Mouse (Mus musculus) liver, embryonic 12.5 days (tissue): ENCODE data around the gene Ruvbl2. TPM values are rescaled to one million over a fixed set of nuclear protein-coding genes. Genes with fewer than 3 reads are reported as not detected.

ENCODE experiments used
- ATAC-seq: fragments of 200-750 bp; cut with Nextera tagmentation; 2 replicates; pipeline ENCODE4 v1.8.0; 2017; ENCODE audit warnings: moderate number of reproducible peaks, mild to moderate bottlenecking, moderate library complexity
- H3K27ac ChIP-seq: fragments of 300-500 bp; sonication (generic); 2 replicates; pipeline ENCODE4 v1.5.1; 2016; ENCODE audit warnings: mild to moderate bottlenecking
- H3K27me3 ChIP-seq: fragments of 300-500 bp; sonication (generic); replicated peaks from 2 replicates; pipeline ENCODE4 v1.6.1; 2016; ENCODE audit warnings: mild to moderate bottlenecking, moderate library complexity
- H3K36me3 ChIP-seq: fragments of 300-500 bp; sonication (generic); 2 replicates; pipeline ENCODE4 v1.6.1; 2016; ENCODE audit warnings: mild to moderate bottlenecking, moderate library complexity
- H3K4me1 ChIP-seq: fragments of 300-500 bp; sonication (generic); 2 replicates; pipeline ENCODE4 v1.6.1; 2016
- H3K4me2 ChIP-seq: fragments of 300-500 bp; sonication (generic); 2 replicates; pipeline ENCODE4 v1.6.1; 2016; ENCODE audit warnings: mild to moderate bottlenecking, moderate library complexity
- H3K4me3 ChIP-seq: fragments of 300-500 bp; sonication (generic); 2 replicates; pipeline ENCODE4 v1.5.1; 2016; ENCODE audit warnings: mild to moderate bottlenecking, moderate library complexity
- H3K9ac ChIP-seq: fragments of 300-500 bp; sonication (generic); 2 replicates; pipeline ENCODE4 v1.6.1; 2016; ENCODE audit warnings: mild to moderate bottlenecking, moderate library complexity
- H3K9me3 ChIP-seq: fragments of 300-500 bp; sonication (generic); replicated peaks from 2 replicates; pipeline ENCODE4 v1.6.1; 2016; ENCODE audit warnings: mild to moderate bottlenecking, moderate library complexity
- WGBS: fragments of 180-500 bp; shearing (Covaris S2); methylation state at CpG from one replicate; pipeline ENCODE4 v1.1.7; 2016; ENCODE audit not compliant: insufficient replicate concordance; 5-methylcytosine and 5-hydroxymethylcytosine counted together
- microRNA-seq: library from miRNA; unstranded; fragments of <30 nt; microRNA quantifications from one replicate; pipeline ENCODE4, GENCODE M21; 2017
- polyA plus RNA-seq: library from polyadenylated mRNA; unstranded; fragments of >200 nt; fragmentation: Nextera tagmentation; extraction: Ambion mirVana; gene quantifications from 2 replicates; pipeline ENCODE4 v1.2.1, GENCODE M21; 2016

Gene Ruvbl2
- polyA plus RNA-seq, 1 experiment from 2014 or later: 141 TPM

DNA sequence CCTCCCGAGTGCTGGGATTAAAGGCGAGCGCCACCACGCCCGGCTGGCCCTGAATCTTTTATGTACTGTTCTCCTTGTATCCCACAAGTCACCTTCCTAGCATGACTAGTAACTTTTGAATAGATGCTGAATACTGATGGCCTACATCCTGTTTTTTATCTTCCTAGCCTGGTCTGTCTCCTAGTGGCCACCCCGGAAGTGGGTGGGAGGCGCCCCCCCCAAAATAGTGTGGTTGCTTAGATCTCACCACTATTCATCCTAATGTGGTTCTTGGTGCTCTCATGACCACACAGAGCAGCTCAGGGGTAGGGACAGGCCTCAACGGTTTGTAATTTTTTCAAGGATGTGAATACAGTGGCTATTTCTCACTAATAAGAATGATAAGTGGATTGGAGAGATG lies 63.3 kb downstream of the Ruvbl2 start:
- H3K4me2 ChIP-seq: no peak overlapping the region
- H3K36me3 ChIP-seq: peaks cover 78% of the 10 kb centered on the region
- H3K4me1 ChIP-seq: peaks cover 20% of the 10 kb centered on the region
- H3K27ac ChIP-seq: no peak overlapping the region
- no peaks in the 10 kb centered on the region for H3K9me3 ChIP-seq
- H3K27me3 ChIP-seq: peaks cover 10% of the 10 kb centered on the region
- WGBS: 75% methylated on average over 8 of the region's 8 CpGs
- no peak overlapping the region for H3K9ac ChIP-seq
- no peak for ATAC-seq
- H3K4me3 ChIP-seq: no peak overlapping the region

DNA sequence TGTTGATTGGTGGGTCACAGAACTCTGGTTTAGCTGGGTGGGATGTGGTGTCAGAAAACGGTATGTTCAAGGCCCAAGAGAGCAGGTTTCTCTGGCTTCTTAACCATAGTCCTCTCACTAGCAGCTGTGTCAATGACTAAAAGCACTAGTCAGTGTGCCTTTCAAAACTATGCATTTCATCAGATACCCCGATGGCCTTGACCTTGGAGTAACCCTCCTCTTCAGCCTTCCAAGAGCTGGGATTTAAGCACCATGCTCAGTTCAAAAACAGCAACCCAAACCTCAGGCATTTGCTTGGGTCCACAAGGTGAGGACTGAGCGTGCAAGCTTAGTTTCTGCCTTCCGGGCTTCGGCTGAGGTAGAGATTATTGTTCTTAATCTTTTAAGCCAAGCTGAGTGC lies 65.5 kb downstream of the Ruvbl2 start:
- Histone ChIP-seq H3K36me3 (peaks cover 56% of the 10 kb centered on the region), H3K4me2 (no peak overlapping the region), H3K27ac (no peak overlapping the region), H3K9ac (no peak overlapping the region), H3K9me3 (no peaks in the 10 kb centered on the region), H3K4me3 (no peak overlapping the region), H3K27me3 (peaks cover 31% of the 10 kb centered on the region), H3K4me1 (peaks cover 42% of the 10 kb centered on the region)
- 78% methylated on average over 5 of the region's 5 CpGs for WGBS
- no peak for ATAC-seq

Small RNA genes lying within 50 kb of the gene (microRNA-seq; reads per million reads assigned to microRNA genes)
- gene Gm22133: 1.1 reads per million

Other genes with a start within 250 kb of the Ruvbl2 start
- gene Ccdc155, start 233.2 kb downstream of the Ruvbl2 start, polyA plus RNA-seq: 0.07 and 0.13 TPM in 2 replicates
- 1.9 and 3.0 TPM in 2 replicates for gene Dkkl1, start 225.9 kb downstream of the Ruvbl2 start, polyA plus RNA-seq
- 23.6 and 28.2 TPM in 2 replicates for gene Tead2, start 222.3 kb downstream of the Ruvbl2 start, polyA plus RNA-seq
- 14.0 and 14.6 TPM in 2 replicates for gene Cd37, start 199.0 kb downstream of the Ruvbl2 start, polyA plus RNA-seq
- gene Slc6a16, start 197.0 kb downstream of the Ruvbl2 start, polyA plus RNA-seq: not detected in 2 replicates
- gene Slc6a21, start 160.6 kb downstream of the Ruvbl2 start, polyA plus RNA-seq: not detected in 2 replicates
- 1.2 and 2.2 TPM in 2 replicates for gene Trpm4, start 104.3 kb downstream of the Ruvbl2 start, polyA plus RNA-seq
- 0.08 and 0.23 TPM in 2 replicates for gene Hrc, start 102.8 kb downstream of the Ruvbl2 start, polyA plus RNA-seq
- 0.37 and 0.45 TPM in 2 replicates for gene Ppfia3, start 71.1 kb downstream of the Ruvbl2 start, polyA plus RNA-seq
- gene Lin7b, start 67.5 kb downstream of the Ruvbl2 start, polyA plus RNA-seq: 0.38 TPM in 1 of 2 replicates, not detected in the other
- 170 and 179 TPM in 2 replicates for gene Snrnp70, start 42.4 kb downstream of the Ruvbl2 start, polyA plus RNA-seq
- gene Kcna7, start 32.4 kb downstream of the Ruvbl2 start, polyA plus RNA-seq: 0.05 and 0.10 TPM in 2 replicates
- gene Ntf5, start 24.4 kb downstream of the Ruvbl2 start, polyA plus RNA-seq: 0.81 and 0.87 TPM in 2 replicates
- gene Lhb, start 17.3 kb downstream of the Ruvbl2 start, polyA plus RNA-seq: not detected in 2 replicates
- 8.6 and 10.2 TPM in 2 replicates for gene Gys1, start 3.3 kb downstream of the Ruvbl2 start, polyA plus RNA-seq
- gene Ftl1, start 21.8 kb upstream of the Ruvbl2 start, polyA plus RNA-seq: 7,751 and 8,218 TPM in 2 replicates
- 147 and 155 TPM in 2 replicates for gene Bax, start 28.8 kb upstream of the Ruvbl2 start, polyA plus RNA-seq
- 1.9 and 2.0 TPM in 2 replicates for gene Tulp2, start 43.8 kb upstream of the Ruvbl2 start, polyA plus RNA-seq
- not detected in 2 replicates for gene Gm45808, start 48.7 kb upstream of the Ruvbl2 start, polyA plus RNA-seq
- 2.8 and 3.1 TPM in 2 replicates for gene Dhdh, start 50.7 kb upstream of the Ruvbl2 start, polyA plus RNA-seq
- gene Nucb1, start 72.3 kb upstream of the Ruvbl2 start, polyA plus RNA-seq: 140 and 146 TPM in 2 replicates
- 157 and 165 TPM in 2 replicates for gene Ppp1r15a, start 88.2 kb upstream of the Ruvbl2 start, polyA plus RNA-seq
- gene Plekha4, start 88.2 kb upstream of the Ruvbl2 start, polyA plus RNA-seq: 0.80 and 0.87 TPM in 2 replicates
- 1.5 and 1.8 TPM in 2 replicates for gene Hsd17b14, start 116.8 kb upstream of the Ruvbl2 start, polyA plus RNA-seq
- 50.4 and 54.7 TPM in 2 replicates for gene Bcat2, start 132.1 kb upstream of the Ruvbl2 start, polyA plus RNA-seq
- not detected in 2 replicates for gene Fgf21, start 177.4 kb upstream of the Ruvbl2 start, polyA plus RNA-seq
- 0.15 TPM in 1 of 2 replicates, not detected in the other for gene Fut1, start 179.2 kb upstream of the Ruvbl2 start, polyA plus RNA-seq
- 0.20 and 0.23 TPM in 2 replicates for gene Izumo1, start 183.7 kb upstream of the Ruvbl2 start, polyA plus RNA-seq
- gene Rasip1, start 189.4 kb upstream of the Ruvbl2 start, polyA plus RNA-seq: 10.5 and 11.8 TPM in 2 replicates
- 0.69 and 0.81 TPM in 2 replicates for gene Mamstr, start 201.9 kb upstream of the Ruvbl2 start, polyA plus RNA-seq
- 0.05 TPM in 1 of 2 replicates, not detected in the other for gene Fut2, start 228.3 kb upstream of the Ruvbl2 start, polyA plus RNA-seq
- not detected in 2 replicates for gene Ntn5, start 245.9 kb upstream of the Ruvbl2 start, polyA plus RNA-seq